Mouse (Mus musculus) neural tube, embryonic 11.5 days (tissue): Measurements from ENCODE around the gene Pde4d. TPM values are rescaled to one million over a fixed set of nuclear protein-coding genes. Genes with fewer than 3 reads are reported as not detected.
"Not testable (repeated sequence)": the region's sequence is repeated elsewhere in the genome, so short reads cannot be mapped to it uniquely, and the experiment has no call there.

ENCODE experiments used
- ATAC-seq: fragments of 200-750 bp; cut with Nextera tagmentation; 2 replicates; pipeline ENCODE4 v1.8.0; 2017; ENCODE audit warnings: moderate number of reproducible peaks, mild to moderate bottlenecking, moderate TSS enrichment, moderate library complexity; ENCODE audit not compliant: insufficient read depth, low FRiP score, low TSS enrichment
- DNase-seq: peaks from one replicate; pipeline ENCODE4 v3.0.0-alpha.2; 2015; ENCODE audit warnings: low spot score
- H3K27ac ChIP-seq: fragments of 300-500 bp; sonication (generic); 2 replicates; pipeline ENCODE4 v1.5.1; 2014; ENCODE audit warnings: low read depth, mild to moderate bottlenecking, low read length
- H3K27me3 ChIP-seq: fragments of 300-500 bp; sonication (generic); 2 replicates; pipeline ENCODE4 v1.6.1; 2014; ENCODE audit warnings: mild to moderate bottlenecking, low read length, mixed read lengths; ENCODE audit not compliant: control insufficient read depth, insufficient read depth
- H3K36me3 ChIP-seq: fragments of 300-500 bp; sonication (generic); 2 replicates; pipeline ENCODE4 v1.6.1; 2014; ENCODE audit warnings: mild to moderate bottlenecking, low read length, moderate library complexity, mixed read lengths; ENCODE audit not compliant: control insufficient read depth, insufficient read depth
- H3K4me1 ChIP-seq: fragments of 300-500 bp; sonication (generic); 2 replicates; pipeline ENCODE4 v1.6.1; 2014; ENCODE audit warnings: low read length, mixed read lengths; ENCODE audit not compliant: control insufficient read depth, insufficient read depth
- H3K4me2 ChIP-seq: fragments of 300-500 bp; sonication (generic); 2 replicates; pipeline ENCODE4 v1.6.1; 2014; ENCODE audit warnings: low read depth, mild to moderate bottlenecking, moderate library complexity
- H3K4me3 ChIP-seq: fragments of 300-500 bp; sonication (generic); 2 replicates; pipeline ENCODE4 v1.5.1; 2014; ENCODE audit warnings: low read depth, low read length
- H3K9ac ChIP-seq: fragments of 300-500 bp; sonication (generic); 2 replicates; pipeline ENCODE4 v1.6.1; 2014; ENCODE audit warnings: mild to moderate bottlenecking, low read length
- H3K9me3 ChIP-seq: fragments of 300-500 bp; sonication (generic); 2 replicates; pipeline ENCODE4 v1.6.1; 2016; ENCODE audit warnings: low read length; ENCODE audit not compliant: control insufficient read depth
- whole genome bisulfite sequencing: fragments of 180-500 bp; shearing (Covaris S2); extraction: QIAGEN DNeasy Blood & Tissue Kit; methylation state at CpG from one replicate; pipeline ENCODE4 v1.1.7; 2014; 5-methylcytosine and 5-hydroxymethylcytosine counted together
- polyA plus RNA-seq: library from polyadenylated mRNA; unstranded; fragments of >200 nt; fragmentation: Nextera tagmentation; extraction: Ambion mirVana; gene quantifications from 2 replicates; pipeline ENCODE4 v1.2.1, GENCODE M21; 2014

Pde4d gene
- polyA plus RNA-seq, 1 experiment from 2014 or later: 11.1 TPM

DNA sequence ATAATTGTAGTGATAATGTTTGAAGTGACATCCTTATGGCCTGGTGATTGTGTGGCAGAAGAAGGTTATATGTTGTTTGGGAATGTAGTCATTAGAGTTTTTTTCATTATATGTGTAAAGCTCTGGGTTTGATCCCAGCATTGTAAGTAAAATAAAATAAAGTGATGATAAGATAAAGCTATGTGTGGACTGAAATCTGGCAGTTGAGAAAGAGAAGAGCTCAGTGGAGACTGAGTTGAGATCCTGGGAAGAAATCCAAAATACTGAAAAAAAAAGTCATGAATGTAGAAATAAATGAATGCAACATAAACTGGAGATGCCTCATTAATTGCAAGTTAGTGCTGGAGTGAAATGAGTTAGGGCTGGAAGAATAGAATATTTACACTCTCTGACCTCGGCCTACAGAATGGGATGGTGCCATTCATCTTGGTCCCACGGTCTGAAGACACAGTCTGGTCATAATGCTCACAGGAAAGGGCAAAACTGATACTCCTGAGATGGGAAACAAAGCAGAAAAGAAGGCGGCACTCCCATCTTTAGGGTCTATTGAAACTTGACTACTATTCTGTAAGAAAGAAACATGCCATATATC lies 319.8 kb downstream of the Pde4d start:
- Histone ChIP-seq H3K4me3 (no peak overlapping the region), H3K27me3 (no peaks in the 10 kb centered on the region), H3K9ac (no peak overlapping the region), H3K36me3 (no peaks in the 10 kb centered on the region), H3K4me2 (no peak overlapping the region), H3K27ac (no peak overlapping the region), H3K9me3 (no peaks in the 10 kb centered on the region), H3K4me1 (no peaks in the 10 kb centered on the region)
- DNase-seq (no peak), ATAC-seq (no peak)
- WGBS: 72% methylated on average over 3 of the region's 3 CpGs

DNA sequence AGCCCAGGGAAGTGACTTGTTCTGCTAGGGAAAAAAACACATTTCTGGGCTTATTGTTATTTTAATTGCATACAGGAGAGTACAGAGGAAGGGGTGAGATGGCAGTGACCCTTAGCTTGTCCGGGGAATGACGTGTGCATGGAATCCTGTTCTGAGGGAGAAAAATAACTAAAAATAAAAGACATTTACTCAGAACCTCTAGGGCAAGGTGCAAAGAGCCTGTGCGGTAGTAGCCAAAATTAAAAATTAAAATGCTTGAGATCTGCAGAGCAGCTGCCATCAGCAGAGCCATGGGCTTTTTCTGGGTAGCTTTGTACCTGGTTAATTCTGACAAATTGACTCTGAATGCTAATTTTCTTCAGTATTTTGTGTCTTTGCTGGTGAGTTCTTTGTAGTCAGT lies 322.6 kb downstream of the Pde4d start:
- no peak overlapping the region for H3K4me2 ChIP-seq
- H3K9me3 ChIP-seq: no peaks in the 10 kb centered on the region
- DNase-seq: no peak
- no peaks in the 10 kb centered on the region for H3K27me3 ChIP-seq
- no peak overlapping the region for H3K27ac ChIP-seq
- no peak for ATAC-seq
- H3K4me3 ChIP-seq: no peak overlapping the region
- no peaks in the 10 kb centered on the region for H3K36me3 ChIP-seq
- WGBS: 61% methylated on average over 3 of the region's 3 CpGs
- no peak overlapping the region for H3K9ac ChIP-seq
- H3K4me1 ChIP-seq: no peaks in the 10 kb centered on the region

GRCm38 (mm10) chr13:108774981-108775380 lies 325.2 kb downstream of the Pde4d start:
- Histone ChIP-seq H3K4me3 (no peak overlapping the region), H3K4me1 (no peaks in the 10 kb centered on the region), H3K9ac (no peak overlapping the region), H3K27me3 (no peaks in the 10 kb centered on the region), H3K27ac (no peak overlapping the region), H3K36me3 (no peaks in the 10 kb centered on the region), H3K4me2 (no peak overlapping the region), H3K9me3 (no peaks in the 10 kb centered on the region)
- no peak for DNase-seq
- no peak for ATAC-seq
- 86% methylated on average over 1 of the region's 1 CpGs for WGBS

DNA sequence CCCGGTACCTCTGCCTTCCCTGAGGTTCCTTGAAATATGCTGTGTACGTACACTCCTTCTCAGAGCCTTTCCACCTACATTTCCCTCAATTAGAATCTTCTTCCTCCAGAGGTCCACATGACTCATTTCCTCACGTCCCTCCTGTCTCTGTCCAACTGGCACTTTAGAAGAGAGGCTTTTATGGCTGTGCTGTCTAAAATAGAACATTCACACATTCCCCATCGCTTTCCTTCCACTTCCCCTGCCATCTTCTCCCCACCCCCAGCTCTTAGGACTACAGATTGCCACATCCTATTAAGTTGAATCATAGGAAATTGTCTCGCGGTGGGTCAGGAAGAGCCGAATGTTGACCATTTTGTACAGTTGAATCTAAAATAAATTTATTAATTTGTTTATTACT lies 326.1 kb downstream of the Pde4d start:
- H3K4me1 ChIP-seq: no peaks in the 10 kb centered on the region
- DNase-seq (no peak), ATAC-seq (no peak)
- no peaks in the 10 kb centered on the region for H3K9me3 ChIP-seq
- 84% methylated on average over 7 of the region's 7 CpGs for WGBS
- no peak overlapping the region for H3K27ac ChIP-seq
- H3K4me3 ChIP-seq: no peak overlapping the region
- no peak overlapping the region for H3K4me2 ChIP-seq
- H3K36me3 ChIP-seq: no peaks in the 10 kb centered on the region
- no peak overlapping the region for H3K9ac ChIP-seq
- no peaks in the 10 kb centered on the region for H3K27me3 ChIP-seq

DNA sequence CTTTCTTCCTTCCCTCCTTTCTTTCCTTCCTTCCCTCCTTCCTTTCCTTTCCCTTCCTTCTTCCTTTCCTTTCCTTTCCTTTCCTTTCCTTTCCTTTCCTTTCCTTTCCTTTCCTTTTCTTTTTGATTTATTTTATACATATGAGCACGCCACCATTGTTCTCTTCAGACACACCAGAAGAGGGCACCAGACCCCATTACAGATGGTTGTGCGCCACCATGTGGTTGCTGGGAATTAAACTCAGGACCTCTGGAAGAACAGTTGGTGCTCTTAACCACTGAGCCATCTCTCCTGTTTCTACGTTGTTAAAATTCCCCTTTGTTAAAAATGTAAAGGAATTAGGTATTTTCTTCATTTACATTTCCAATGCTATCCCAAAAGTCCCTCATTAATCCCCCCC lies 347.9 kb downstream of the Pde4d start:
- H3K4me1 ChIP-seq, H3K27me3 ChIP-seq, H3K4me3 ChIP-seq, DNase-seq, H3K27ac ChIP-seq, H3K9ac ChIP-seq, H3K4me2 ChIP-seq, H3K9me3 ChIP-seq, ATAC-seq, H3K36me3 ChIP-seq: not testable (repeated sequence)
- WGBS: 81% methylated on average over 3 of the region's 3 CpGs

DNA sequence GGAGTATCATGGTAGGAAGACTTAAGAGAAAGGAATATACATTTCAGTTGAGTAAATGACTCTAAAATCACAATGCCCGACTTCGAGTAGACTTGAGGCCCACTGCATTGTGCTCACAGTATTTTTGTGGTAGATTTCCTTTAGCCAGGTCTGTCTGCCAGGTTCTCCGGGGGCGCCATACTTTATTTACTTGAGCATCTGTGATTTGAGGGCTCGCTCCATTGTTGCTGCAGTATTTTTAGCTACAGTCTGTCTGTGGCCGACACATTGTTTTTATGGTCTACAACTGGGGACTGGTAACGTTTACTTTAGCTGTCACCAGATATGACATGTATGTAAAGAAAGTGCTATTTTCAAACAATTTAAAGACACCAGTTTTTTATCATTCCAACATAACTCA lies 359.4 kb downstream of the Pde4d start:
- ATAC-seq (no peak), DNase-seq (no peak)
- no peak overlapping the region for H3K9ac ChIP-seq
- no peaks in the 10 kb centered on the region for H3K9me3 ChIP-seq
- H3K27me3 ChIP-seq: no peaks in the 10 kb centered on the region
- 90% methylated on average over 7 of the region's 7 CpGs for WGBS
- H3K36me3 ChIP-seq: no peaks in the 10 kb centered on the region
- H3K4me1 ChIP-seq: no peaks in the 10 kb centered on the region
- no peak overlapping the region for H3K4me3 ChIP-seq
- H3K27ac ChIP-seq: no peak overlapping the region
- H3K4me2 ChIP-seq: no peak overlapping the region

- Histone ChIP-seq H3K36me3 (no peaks in the 10 kb centered on the region), H3K4me2 (no peak overlapping the region), H3K27me3 (no peaks in the 10 kb centered on the region), H3K27ac (no peak overlapping the region), H3K4me3 (no peak overlapping the region), H3K9ac (no peak overlapping the region), H3K9me3 (no peaks in the 10 kb centered on the region), H3K4me1 (no peaks in the 10 kb centered on the region)
- WGBS: 57% methylated on average over 3 of the region's 3 CpGs
- ATAC-seq (peak; percentile 38; the same call in 1 of the 2 replicates), DNase-seq (peak; percentile 15)
Observed at GRCm38 (mm10) chr13:108812956-108813355, 363.2 kb downstream of the Pde4d start.

GRCm38 (mm10) chr13:108819846-108820408 lies 370.2 kb downstream of the Pde4d start:
- no peak for ATAC-seq
- Histone ChIP-seq H3K4me2 (no peak overlapping the region), H3K9me3 (no peaks in the 10 kb centered on the region), H3K36me3 (no peaks in the 10 kb centered on the region), H3K27ac (no peak overlapping the region), H3K4me1 (no peaks in the 10 kb centered on the region), H3K27me3 (no peaks in the 10 kb centered on the region), H3K9ac (no peak overlapping the region), H3K4me3 (no peak overlapping the region)
- WGBS: 76% methylated on average over 6 of the region's 6 CpGs
- DNase-seq: no peak

DNA sequence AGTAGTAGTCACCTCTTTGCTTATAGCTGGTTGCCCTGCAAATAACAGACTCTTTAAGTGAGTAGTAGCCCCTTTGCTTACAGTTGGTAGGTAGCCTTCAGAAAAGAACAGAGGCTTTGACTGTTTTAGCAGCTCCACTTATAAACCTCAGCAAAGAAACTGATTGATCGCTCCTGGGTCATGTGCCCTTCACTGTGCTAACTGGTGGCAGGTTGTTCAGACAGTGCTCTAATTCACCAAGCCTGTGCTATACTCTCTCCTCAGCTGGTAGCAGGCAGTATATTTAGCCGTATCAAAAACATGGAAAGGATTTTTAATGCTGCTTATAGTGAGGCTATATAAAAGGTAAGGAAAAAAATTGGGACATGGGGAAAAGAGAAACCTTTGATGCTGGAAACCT lies 370.7 kb downstream of the Pde4d start:
- H3K36me3 ChIP-seq: no peaks in the 10 kb centered on the region
- no peak overlapping the region for H3K4me3 ChIP-seq
- no peaks in the 10 kb centered on the region for H3K27me3 ChIP-seq
- no peak overlapping the region for H3K9ac ChIP-seq
- H3K4me1 ChIP-seq: no peaks in the 10 kb centered on the region
- DNase-seq (no peak), ATAC-seq (no peak)
- no peak overlapping the region for H3K4me2 ChIP-seq
- H3K9me3 ChIP-seq: no peaks in the 10 kb centered on the region
- 93% methylated on average over 2 of the region's 2 CpGs for WGBS
- H3K27ac ChIP-seq: no peak overlapping the region
